Mouse (Mus musculus): Measurements from ENCODE around the gene Sars.

Gene Sars

GRCm38 (mm10) chr3:108424944-108425623 is 19.9 kb downstream of the Sars start:
- DNase-seq (ENCODE audit: low spot score in 2 of 2): no peak

- DNase-seq (ENCODE audit: low spot score in 2 of 2): peak in 1 of 2 experiments; percentile 57
Measured at GRCm38 (mm10) chr3:108423844-108424801, 20.9 kb downstream of the Sars start.

DNA sequence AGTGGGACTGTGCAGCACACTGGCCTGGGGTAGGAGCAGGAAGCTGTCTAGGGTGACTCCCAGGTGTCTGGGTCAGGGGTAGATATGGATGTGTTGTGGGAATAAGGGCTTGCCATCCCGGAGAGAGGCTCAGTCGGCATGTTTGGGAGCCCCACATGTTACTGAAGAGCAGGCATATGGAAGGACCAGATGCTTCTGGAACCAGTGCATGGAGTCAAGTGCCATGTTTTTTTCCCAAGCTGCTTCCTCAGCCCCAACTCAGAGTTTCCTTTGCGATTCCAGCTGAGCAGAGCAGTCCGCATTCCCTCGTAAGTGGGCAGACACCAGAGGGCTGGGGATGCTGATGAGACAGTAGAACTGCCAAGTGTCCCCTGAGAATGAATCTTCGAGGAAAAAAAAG is 22.0 kb downstream of the Sars start:
- DNase-seq (ENCODE audit: low spot score in 2 of 2): no peak

GRCm38 (mm10) chr3:108415831-108416223 is 29.2 kb downstream of the Sars start:
- peak; percentile 75 to 79 for DNase-seq (ENCODE audit: low spot score in 2 of 2)

DNA sequence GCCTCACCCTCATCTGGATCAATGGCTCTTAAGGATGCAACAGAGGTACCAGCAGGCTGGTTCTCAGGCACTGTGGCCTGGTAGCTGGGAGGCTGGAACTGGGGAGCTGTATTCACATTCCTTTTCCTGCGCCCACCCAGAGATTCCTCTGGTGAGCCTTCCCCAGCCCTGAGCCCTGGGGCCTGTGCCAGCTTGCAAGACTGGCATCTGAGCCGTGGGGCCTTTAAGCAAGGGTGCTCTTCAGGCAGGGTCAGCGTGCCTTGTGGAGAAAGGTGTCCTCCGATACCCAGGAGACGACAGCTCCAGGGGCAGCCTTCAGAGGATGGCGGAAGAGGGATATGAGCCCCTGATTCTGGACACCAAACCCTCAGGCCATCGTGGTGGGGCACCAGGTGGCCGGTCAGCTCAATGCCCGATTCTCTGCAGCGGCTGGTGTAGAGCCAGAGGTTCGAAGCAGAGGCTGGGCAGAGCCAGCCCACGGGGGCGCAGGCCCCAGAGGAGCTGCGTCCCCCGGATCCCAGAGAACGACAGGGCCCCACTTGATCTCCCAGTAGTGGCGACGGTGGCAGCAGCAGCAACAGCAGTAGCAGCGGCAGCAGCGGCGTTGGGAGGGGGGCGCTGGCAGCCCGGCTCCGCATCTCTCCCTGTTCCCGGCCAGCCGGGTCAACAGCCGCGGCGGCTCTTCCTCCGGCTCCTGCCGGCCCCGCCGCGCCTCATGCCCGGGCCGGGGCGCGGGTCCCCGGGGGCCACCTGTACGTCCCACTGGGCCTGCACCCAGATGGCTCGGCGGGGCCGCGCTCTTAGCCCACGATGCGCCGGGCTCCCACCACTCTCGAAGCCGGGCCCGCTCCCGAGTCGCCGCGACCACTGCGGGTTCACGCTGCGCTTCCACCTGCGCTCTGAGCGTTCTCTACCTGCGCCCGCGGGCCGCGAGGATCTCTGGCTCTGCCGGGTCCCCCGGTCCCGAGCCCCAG is 29.9 kb downstream of the Sars start, which contains the start of gene Celsr2:
TSS of gene Celsr2 (minus strand) at position 696 of the 974 bp plus-strand sequence.
- no peak for DNase-seq (ENCODE audit: low spot score in 2 of 2)

- DNase-seq (ENCODE audit: low spot score in 2 of 2): no peak
Measured at GRCm38 (mm10) chr3:108413634-108414360, 31.2 kb downstream of the Sars start.

- DNase-seq (ENCODE audit: low spot score in 2 of 2): no peak
Measured at GRCm38 (mm10) chr3:108411754-108412121, 33.3 kb downstream of the Sars start.

- DNase-seq (ENCODE audit: low spot score in 2 of 2): no peak
Measured at GRCm38 (mm10) chr3:108411026-108411753, 33.8 kb downstream of the Sars start.

DNA sequence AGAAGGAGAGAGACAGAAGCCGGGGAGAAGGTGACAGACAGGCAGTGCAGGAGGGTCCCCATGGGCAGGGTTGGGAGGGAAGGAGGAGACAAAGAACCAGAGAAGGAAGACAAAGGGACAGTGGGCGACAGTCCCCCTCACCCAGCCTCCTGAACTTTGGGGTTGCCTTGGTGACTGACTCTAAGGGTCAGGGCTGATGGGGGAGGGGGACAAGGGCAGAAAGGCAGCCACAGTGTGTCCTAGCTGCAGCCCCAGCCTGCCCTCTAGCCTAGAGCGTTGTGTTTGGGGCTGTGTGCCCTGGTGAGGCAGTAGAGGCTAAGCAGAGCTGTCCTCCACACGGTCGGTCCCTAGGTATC is 34.7 kb downstream of the Sars start:
- no peak for DNase-seq (ENCODE audit: low spot score in 2 of 2)

DNA sequence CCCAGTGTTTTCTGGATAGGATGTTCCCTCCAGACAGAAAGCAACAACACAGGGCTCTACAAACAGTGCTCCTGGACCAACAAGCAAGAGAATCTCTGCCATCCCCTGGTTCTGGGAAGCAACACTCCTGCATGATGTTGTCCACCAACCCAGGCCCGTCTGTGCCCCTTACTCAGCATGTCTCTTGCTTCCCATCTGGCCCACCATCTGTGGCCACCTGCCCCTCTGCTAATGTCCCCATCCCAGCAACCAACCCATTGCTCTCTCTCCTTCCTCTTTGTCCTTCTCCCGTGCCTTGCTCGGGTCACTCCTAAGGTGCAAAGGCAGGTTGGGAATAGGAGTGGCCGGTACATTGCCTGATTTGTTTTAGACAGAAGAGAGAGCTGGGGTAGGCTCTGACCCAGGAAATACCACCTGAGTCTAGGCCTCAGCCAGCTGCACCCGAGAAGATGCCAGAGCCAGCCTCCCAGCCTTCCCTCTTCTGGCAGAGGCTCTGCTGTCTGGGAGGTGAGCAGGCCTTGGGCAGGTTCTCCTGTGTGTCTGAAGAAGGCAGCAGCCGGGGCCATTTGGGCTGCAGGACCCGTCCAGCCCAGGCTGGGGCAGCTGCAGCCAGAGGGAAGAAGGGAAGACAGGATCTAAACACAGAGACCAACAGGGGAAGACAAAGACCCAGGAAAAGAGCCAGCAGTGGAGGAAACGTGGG is 35.2 kb downstream of the Sars start:
- DNase-seq (ENCODE audit: low spot score in 2 of 2): no peak

- no peak for DNase-seq (ENCODE audit: low spot score in 2 of 2)
Measured at GRCm38 (mm10) chr3:108408517-108409008, 36.4 kb downstream of the Sars start.

DNA sequence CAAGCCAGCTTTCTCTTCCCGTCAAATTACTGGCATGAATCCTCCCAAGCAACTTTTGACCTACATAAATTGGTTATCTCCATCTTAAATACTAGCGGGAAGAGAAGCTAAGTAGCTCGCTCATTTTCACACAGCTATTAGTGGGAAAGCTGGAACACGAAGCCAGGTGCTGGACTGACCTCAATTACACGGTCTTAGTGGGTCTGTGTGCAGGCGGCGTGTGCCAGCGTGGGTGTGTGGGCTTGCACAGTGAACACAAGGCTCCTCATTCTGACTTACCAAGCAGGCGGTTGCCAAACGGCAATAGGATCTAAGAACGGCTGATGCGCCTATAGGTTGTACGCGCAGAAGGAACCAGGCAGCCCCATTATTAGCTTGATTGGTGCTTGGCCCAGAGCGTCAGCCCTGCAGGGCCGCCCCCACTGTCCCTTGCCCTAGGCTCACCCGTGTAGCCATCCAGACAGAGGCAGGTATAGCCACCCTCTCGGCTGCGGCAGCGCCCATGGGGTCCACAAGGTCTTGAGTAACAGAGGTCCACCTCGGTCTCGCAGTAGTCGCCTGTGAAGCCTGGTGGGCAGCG is 38.6 kb downstream of the Sars start:
- DNase-seq (ENCODE audit: low spot score in 2 of 2): peak; percentile 55 to 69

DNA sequence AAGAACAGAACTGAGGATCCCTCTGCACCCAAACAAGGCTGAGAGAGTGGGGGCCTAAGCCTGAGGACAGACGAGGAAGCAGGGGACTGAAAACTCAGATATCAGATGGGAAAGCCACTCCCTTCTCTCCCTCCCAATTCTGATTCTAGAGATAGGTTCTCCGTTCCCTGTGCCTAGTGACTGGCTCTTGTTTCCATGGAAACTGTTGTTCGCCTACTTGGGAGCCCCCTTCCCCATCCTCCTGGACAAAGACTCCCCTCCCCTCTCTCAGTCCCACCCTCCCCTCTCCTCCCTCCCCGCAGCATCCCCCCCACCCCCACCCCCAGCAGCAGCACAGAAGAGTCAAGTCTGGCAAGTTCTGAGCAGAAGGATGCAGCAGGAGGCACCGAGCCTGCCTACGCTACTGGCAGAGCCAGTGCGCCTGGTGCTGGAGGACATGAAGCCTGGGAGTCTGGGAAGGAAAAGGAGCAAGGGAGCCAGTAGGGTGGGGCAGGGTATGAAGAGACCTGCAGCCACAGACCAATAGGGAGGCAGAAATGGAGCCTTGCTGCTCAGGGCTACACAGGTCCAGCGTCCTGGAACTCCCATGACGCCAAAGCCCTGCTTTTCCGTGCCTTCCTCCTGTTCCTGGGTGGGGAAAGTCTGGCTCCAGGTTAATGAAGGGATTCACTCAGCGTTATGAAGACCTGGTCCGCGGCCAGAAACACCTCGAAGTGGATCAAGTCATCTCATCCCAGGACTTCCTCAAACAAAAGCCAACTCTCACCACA is 39.3 kb downstream of the Sars start:
- peak; percentile 70 to 81 for DNase-seq (ENCODE audit: low spot score in 2 of 2)

DNA sequence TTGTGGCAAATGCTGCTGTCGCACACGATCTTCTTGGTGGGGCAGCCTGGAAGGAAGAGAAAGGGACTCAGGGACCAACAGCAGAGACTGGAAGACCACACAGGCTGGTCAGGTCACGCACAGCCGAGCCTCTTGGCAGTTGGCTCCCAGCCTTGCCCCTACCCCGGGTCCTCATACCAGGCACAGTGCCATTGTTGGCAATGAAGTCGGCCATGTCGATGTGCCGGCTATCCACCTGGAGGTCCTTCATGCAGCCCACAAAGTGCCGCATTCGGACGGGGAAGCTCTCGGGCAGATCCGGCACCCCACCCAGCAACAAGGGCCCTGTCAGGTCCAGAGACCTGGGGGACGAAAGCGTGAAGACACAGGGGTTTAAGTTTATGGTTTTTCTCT is 42.5 kb downstream of the Sars start:
- DNase-seq (ENCODE audit: low spot score in 2 of 2): no peak

DNA sequence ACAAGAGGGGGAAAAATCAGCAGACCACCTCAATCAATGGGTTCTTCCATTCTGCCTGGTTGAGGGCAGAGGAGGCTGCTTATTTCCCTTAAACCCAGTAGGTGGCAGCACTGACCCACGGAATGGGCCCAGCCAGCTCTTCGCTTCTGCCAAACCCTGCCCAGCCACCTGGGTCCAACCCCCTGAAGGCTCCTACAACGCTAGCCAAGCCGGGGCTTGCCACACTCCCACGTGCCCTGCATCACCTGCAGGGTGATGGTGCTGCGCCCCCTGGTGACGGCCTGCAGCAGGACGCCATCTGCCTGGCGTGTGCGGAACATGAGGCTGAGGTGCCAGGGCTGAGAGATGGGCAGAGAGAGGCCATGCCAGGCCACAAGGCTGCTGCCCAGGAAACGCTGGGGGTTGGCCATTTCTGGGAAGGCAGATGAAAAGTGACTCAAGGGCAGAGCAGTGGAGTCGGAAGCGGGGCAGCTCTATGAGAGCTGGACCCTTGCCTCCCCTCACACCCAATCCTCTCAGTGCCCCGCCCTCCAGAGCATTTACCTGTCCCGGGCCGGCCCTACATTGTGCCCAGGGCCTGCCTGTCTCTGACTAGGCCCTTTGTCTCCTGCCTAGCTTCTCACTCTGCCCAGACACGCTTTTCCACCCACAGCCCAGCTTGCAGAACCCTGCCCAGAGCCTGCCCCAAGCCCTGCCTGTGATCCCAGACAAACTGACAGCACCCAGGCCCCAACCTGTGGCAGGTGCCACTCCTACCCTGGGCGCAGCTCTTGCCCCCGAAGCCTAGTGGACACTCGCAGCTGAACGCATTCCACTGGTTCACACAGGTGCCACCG is 43.1 kb downstream of the Sars start:
- DNase-seq (ENCODE audit: low spot score in 2 of 2): peak; percentile 78

- DNase-seq (ENCODE audit: low spot score in 2 of 2): no peak
Measured at GRCm38 (mm10) chr3:108400442-108400841, 44.6 kb downstream of the Sars start.

GRCm38 (mm10) chr3:108398281-108398680 is 46.7 kb downstream of the Sars start:
- DNase-seq (ENCODE audit: low spot score in 2 of 2): no peak

DNA sequence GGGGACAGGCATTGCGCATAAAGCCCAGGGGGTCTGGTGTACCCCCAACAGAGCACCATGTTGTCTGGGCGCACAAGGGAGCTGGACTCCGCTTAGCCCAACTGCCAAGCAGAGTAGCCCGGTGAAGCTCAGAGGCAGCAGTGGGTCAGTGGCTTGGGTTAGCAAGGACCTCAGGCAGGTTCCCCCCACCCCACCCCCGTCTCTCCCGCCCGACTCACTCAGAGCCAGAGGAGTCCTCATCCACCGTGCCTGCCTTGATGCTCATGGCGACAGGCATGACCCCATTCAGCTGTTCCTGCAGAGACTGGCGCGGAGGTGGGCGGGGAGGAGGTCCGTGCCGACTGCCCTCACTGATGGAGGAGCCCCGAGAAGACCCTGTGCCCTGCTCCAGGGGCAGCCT is 52.2 kb downstream of the Sars start:
- no peak for DNase-seq (ENCODE audit: low spot score in 2 of 2)

All from right cerebral cortex, postnatal 36 days (tissue).